Mouse (Mus musculus): Measurements from ENCODE around the gene 2900026A02Rik. TPM values are rescaled to one million over a fixed set of nuclear protein-coding genes. Genes with fewer than 3 reads are reported as not detected.

The 2900026A02Rik gene
- polyA plus RNA-seq, 1 experiment, result 3.5 TPM

- H3K27ac ChIP-seq (replicated peaks; ENCODE audit: low read depth, low read length), result no peak overlapping the region
- no peak overlapping the region for H3K4me3 ChIP-seq (ENCODE audit: insufficient read depth, low read depth, low read length)
- H3K4me1 ChIP-seq (ENCODE audit: control insufficient read depth, insufficient read depth, insufficient read length, low read length), result no peaks in the 10 kb centered on the region
Measured at GRCm38 (mm10) chr5:113173318-113173717, 47.7 kb downstream of the 2900026A02Rik start.

- Histone ChIP-seq H3K4me3 (ENCODE audit: insufficient read depth, low read depth, low read length) (no peak overlapping the region), H3K4me1 (ENCODE audit: control insufficient read depth, insufficient read depth, insufficient read length, low read length) (no peaks in the 10 kb centered on the region), H3K27ac (replicated peaks; ENCODE audit: low read depth, low read length) (no peak overlapping the region)
Measured at GRCm38 (mm10) chr5:113171968-113172578, 49.0 kb downstream of the 2900026A02Rik start.

- Histone ChIP-seq H3K27ac (replicated peaks; ENCODE audit: low read depth, low read length) (no peak overlapping the region), H3K4me3 (ENCODE audit: insufficient read depth, low read depth, low read length) (no peak overlapping the region), H3K4me1 (ENCODE audit: control insufficient read depth, insufficient read depth, insufficient read length, low read length) (no peaks in the 10 kb centered on the region)
Measured at GRCm38 (mm10) chr5:113170064-113170754, 50.8 kb downstream of the 2900026A02Rik start.

GRCm38 (mm10) chr5:113167733-113168132 is 53.3 kb downstream of the 2900026A02Rik start:
- Histone ChIP-seq H3K4me3 (ENCODE audit: insufficient read depth, low read depth, low read length) (no peak overlapping the region), H3K27ac (replicated peaks; ENCODE audit: low read depth, low read length) (no peak overlapping the region)

GRCm38 (mm10) chr5:113165481-113165880 is 55.6 kb downstream of the 2900026A02Rik start:
- H3K4me3 ChIP-seq (ENCODE audit: insufficient read depth, low read depth, low read length), result no peak overlapping the region
- 0 out of 2 replicates have a peak, but pooled peaks cover 2% of the 10 kb centered on the region for H3K4me1 ChIP-seq (ENCODE audit: control insufficient read depth, insufficient read depth, insufficient read length, low read length)
- no peak overlapping the region for H3K27ac ChIP-seq (replicated peaks; ENCODE audit: low read depth, low read length)

More at GRCm38 (mm10) chr5:113167733-113168132, 53.3 kb downstream of the 2900026A02Rik start:
- no peaks in the 10 kb centered on the region for H3K4me1 ChIP-seq (ENCODE audit: control insufficient read depth, insufficient read depth, insufficient read length, low read length)

- Histone ChIP-seq H3K4me3 (ENCODE audit: insufficient read depth, low read depth, low read length) (no peak overlapping the region), H3K27ac (replicated peaks; ENCODE audit: low read depth, low read length) (no peak overlapping the region), H3K4me1 (ENCODE audit: control insufficient read depth, insufficient read depth, insufficient read length, low read length) (0 out of 2 replicates have a peak, but pooled peaks cover 2% of the 10 kb centered on the region)
Measured at GRCm38 (mm10) chr5:113164873-113165441, 56.1 kb downstream of the 2900026A02Rik start.

- H3K4me3 ChIP-seq (ENCODE audit: insufficient read depth, low read depth, low read length), result no peak overlapping the region
Measured at GRCm38 (mm10) chr5:113164448-113164847, 56.6 kb downstream of the 2900026A02Rik start.

GRCm38 (mm10) chr5:113163116-113163515 is 57.9 kb downstream of the 2900026A02Rik start:
- Histone ChIP-seq H3K27ac (replicated peaks; ENCODE audit: low read depth, low read length) (no peak overlapping the region), H3K4me3 (ENCODE audit: insufficient read depth, low read depth, low read length) (no peak overlapping the region), H3K4me1 (ENCODE audit: control insufficient read depth, insufficient read depth, insufficient read length, low read length) (0 out of 2 replicates have a peak, but pooled peaks cover 2% of the 10 kb centered on the region)

More at GRCm38 (mm10) chr5:113164448-113164847, 56.6 kb downstream of the 2900026A02Rik start:
- Histone ChIP-seq H3K4me1 (ENCODE audit: control insufficient read depth, insufficient read depth, insufficient read length, low read length) (0 out of 2 replicates have a peak, but pooled peaks cover 2% of the 10 kb centered on the region), H3K27ac (replicated peaks; ENCODE audit: low read depth, low read length) (no peak overlapping the region)

- 0 out of 2 replicates have a peak, but pooled peaks cover 2% of the 10 kb centered on the region for H3K4me1 ChIP-seq (ENCODE audit: control insufficient read depth, insufficient read depth, insufficient read length, low read length)
- no peak overlapping the region for H3K4me3 ChIP-seq (ENCODE audit: insufficient read depth, low read depth, low read length)
- no peak overlapping the region for H3K27ac ChIP-seq (replicated peaks; ENCODE audit: low read depth, low read length)
Measured at GRCm38 (mm10) chr5:113162699-113163098, 58.3 kb downstream of the 2900026A02Rik start.

GRCm38 (mm10) chr5:113161576-113161975 is 59.5 kb downstream of the 2900026A02Rik start:
- H3K27ac ChIP-seq (replicated peaks; ENCODE audit: low read depth, low read length), result no peak overlapping the region
- H3K4me1 ChIP-seq (ENCODE audit: control insufficient read depth, insufficient read depth, insufficient read length, low read length), result 0 out of 2 replicates have a peak, but pooled peaks cover 2% of the 10 kb centered on the region
- H3K4me3 ChIP-seq (ENCODE audit: insufficient read depth, low read depth, low read length), result no peak overlapping the region

- no peak overlapping the region for H3K27ac ChIP-seq (replicated peaks; ENCODE audit: low read depth, low read length)
Measured at GRCm38 (mm10) chr5:113160320-113160719, 60.7 kb downstream of the 2900026A02Rik start.

GRCm38 (mm10) chr5:113158759-113159355 is 62.2 kb downstream of the 2900026A02Rik start:
- Histone ChIP-seq H3K4me3 (ENCODE audit: insufficient read depth, low read depth, low read length) (no peak overlapping the region), H3K4me1 (ENCODE audit: control insufficient read depth, insufficient read depth, insufficient read length, low read length) (0 out of 2 replicates have a peak, but pooled peaks cover 2% of the 10 kb centered on the region), H3K27ac (replicated peaks; ENCODE audit: low read depth, low read length) (no peak overlapping the region)

More at GRCm38 (mm10) chr5:113160320-113160719, 60.7 kb downstream of the 2900026A02Rik start:
- 0 out of 2 replicates have a peak, but pooled peaks cover 2% of the 10 kb centered on the region for H3K4me1 ChIP-seq (ENCODE audit: control insufficient read depth, insufficient read depth, insufficient read length, low read length)
- H3K4me3 ChIP-seq (ENCODE audit: insufficient read depth, low read depth, low read length), result no peak overlapping the region

GRCm38 (mm10) chr5:113157588-113157987 is 63.4 kb downstream of the 2900026A02Rik start:
- H3K4me3 ChIP-seq (ENCODE audit: insufficient read depth, low read depth, low read length), result no peak overlapping the region
- no peak overlapping the region for H3K27ac ChIP-seq (replicated peaks; ENCODE audit: low read depth, low read length)
- H3K4me1 ChIP-seq (ENCODE audit: control insufficient read depth, insufficient read depth, insufficient read length, low read length), result peaks cover 7% of the 10 kb centered on the region; the same call in 1 of the 2 replicates

- no peak overlapping the region for H3K4me3 ChIP-seq (ENCODE audit: insufficient read depth, low read depth, low read length)
- H3K27ac ChIP-seq (replicated peaks; ENCODE audit: low read depth, low read length), result no peak overlapping the region; the same call in 1 of the 2 replicates
- peaks cover 10% of the 10 kb centered on the region for H3K4me1 ChIP-seq (ENCODE audit: control insufficient read depth, insufficient read depth, insufficient read length, low read length)
Measured at GRCm38 (mm10) chr5:113157006-113157405, 64.0 kb downstream of the 2900026A02Rik start.

GRCm38 (mm10) chr5:113155133-113155532 is 65.9 kb downstream of the 2900026A02Rik start:
- no peak overlapping the region for H3K27ac ChIP-seq (replicated peaks; ENCODE audit: low read depth, low read length)
- peaks cover 14% of the 10 kb centered on the region for H3K4me1 ChIP-seq (ENCODE audit: control insufficient read depth, insufficient read depth, insufficient read length, low read length)

More at GRCm38 (mm10) chr5:113155133-113155532, 65.9 kb downstream of the 2900026A02Rik start:
- no peak overlapping the region for H3K4me3 ChIP-seq (ENCODE audit: insufficient read depth, low read depth, low read length)
